Mouse (Mus musculus): ENCODE measurements at regions not wholly inside any gene's neighbourhood (a gene's known extent, or its start where the extent isn't known, plus 50 kb on each side); places are given as distances from the start of the nearest gene placed in this dataset.

DNA sequence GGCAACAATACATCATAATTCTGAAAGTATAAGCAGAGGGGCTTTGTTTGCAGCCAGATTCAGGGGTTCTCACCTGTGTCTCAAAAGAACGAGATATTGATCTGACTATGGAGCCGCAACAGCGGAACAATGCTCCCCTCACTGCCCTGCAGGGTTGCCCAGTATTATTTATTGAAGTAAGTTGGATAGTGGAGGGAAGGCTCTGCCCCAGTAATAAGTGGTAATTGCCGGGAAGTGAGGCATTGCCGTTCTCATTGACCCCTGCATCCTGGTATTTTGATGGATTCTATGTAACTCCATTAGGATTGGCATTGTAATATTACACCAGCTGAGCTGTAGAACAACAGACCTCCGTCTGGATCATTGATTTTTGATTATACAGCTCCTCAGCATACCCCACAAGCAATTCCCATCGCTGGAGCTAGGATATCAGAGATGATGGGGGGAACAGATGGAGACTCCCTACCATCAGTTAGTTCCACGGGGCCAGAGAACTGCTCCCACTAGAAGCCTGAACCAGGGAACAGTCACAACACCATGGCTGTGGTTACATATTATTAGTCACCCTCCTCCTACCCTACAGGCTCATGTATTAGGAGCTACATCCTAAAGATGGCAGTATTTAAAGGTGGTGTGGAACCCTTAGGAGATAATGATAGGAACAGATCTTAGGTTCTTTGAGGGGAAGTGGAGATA, 572.0 kb upstream of the Sall1 start:
- no peak for TF ChIP-seq CTCF (IDR thresholded peaks at IDR 0.05)
- no peak for TF ChIP-seq POLR2A (IDR thresholded peaks at IDR 0.05; ENCODE audit: insufficient read depth, low read depth, low read length)
